Mouse (Mus musculus) olfactory bulb, adult 2 months (tissue): ENCODE measurements around the gene Mrpl21.

ENCODE experiments used
- CTCF ChIP-seq: fragments of 200-500 bp; IDR thresholded peaks from 2 replicates; pipeline ENCODE4 v1.5.1; 2012; ENCODE audit warnings: low read depth, mild to moderate bottlenecking, low read length, moderate library complexity; ENCODE audit not compliant: insufficient read depth
- POLR2A ChIP-seq: fragments of 200-500 bp; IDR thresholded peaks from 2 replicates; pipeline ENCODE4 v1.6.1; 2012; ENCODE audit warnings: mild to moderate bottlenecking, low read depth, low read length, moderate library complexity; ENCODE audit not compliant: insufficient read depth

DNA sequence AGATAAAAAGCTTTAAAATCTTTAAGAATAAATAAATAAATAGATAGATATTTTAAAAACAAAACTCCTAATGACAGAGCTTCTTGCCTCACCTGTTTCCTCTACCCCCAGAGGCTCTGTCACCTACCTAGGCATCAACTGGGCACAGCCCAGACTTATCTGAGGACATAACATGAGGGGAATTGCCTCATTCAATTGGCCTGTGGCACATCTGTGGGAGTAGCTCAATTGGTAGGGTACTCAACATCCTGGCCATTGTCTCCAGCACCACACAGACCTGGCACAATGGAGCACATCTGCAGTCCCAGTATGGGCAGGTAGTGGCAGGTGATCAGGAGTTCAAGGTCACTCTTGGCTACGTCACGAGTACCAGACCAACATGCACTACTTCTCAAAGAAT is 36.6 kb downstream of the Mrpl21 start:
- TF ChIP-seq CTCF (no peak), POLR2A (no peak)
